Mouse (Mus musculus) liver, embryonic 12.5 days (tissue): ENCODE results near the gene Adcy2. TPM values are rescaled to one million over a fixed set of nuclear protein-coding genes. Genes with fewer than 3 reads are reported as not detected.

Experiments used
- ATAC-seq: fragments of 200-750 bp; cut with Nextera tagmentation; 2 replicates; pipeline ENCODE4 v1.8.0; 2017; ENCODE audit warnings: moderate number of reproducible peaks, mild to moderate bottlenecking, moderate library complexity
- H3K27ac ChIP-seq: fragments of 300-500 bp; sonication (generic); 2 replicates; pipeline ENCODE4 v1.5.1; 2016; ENCODE audit warnings: mild to moderate bottlenecking
- H3K27me3 ChIP-seq: fragments of 300-500 bp; sonication (generic); replicated peaks from 2 replicates; pipeline ENCODE4 v1.6.1; 2016; ENCODE audit warnings: mild to moderate bottlenecking, moderate library complexity
- H3K36me3 ChIP-seq: fragments of 300-500 bp; sonication (generic); 2 replicates; pipeline ENCODE4 v1.6.1; 2016; ENCODE audit warnings: mild to moderate bottlenecking, moderate library complexity
- H3K4me1 ChIP-seq: fragments of 300-500 bp; sonication (generic); 2 replicates; pipeline ENCODE4 v1.6.1; 2016
- H3K4me2 ChIP-seq: fragments of 300-500 bp; sonication (generic); 2 replicates; pipeline ENCODE4 v1.6.1; 2016; ENCODE audit warnings: mild to moderate bottlenecking, moderate library complexity
- H3K4me3 ChIP-seq: fragments of 300-500 bp; sonication (generic); 2 replicates; pipeline ENCODE4 v1.5.1; 2016; ENCODE audit warnings: mild to moderate bottlenecking, moderate library complexity
- H3K9ac ChIP-seq: fragments of 300-500 bp; sonication (generic); 2 replicates; pipeline ENCODE4 v1.6.1; 2016; ENCODE audit warnings: mild to moderate bottlenecking, moderate library complexity
- H3K9me3 ChIP-seq: fragments of 300-500 bp; sonication (generic); replicated peaks from 2 replicates; pipeline ENCODE4 v1.6.1; 2016; ENCODE audit warnings: mild to moderate bottlenecking, moderate library complexity
- WGBS: fragments of 180-500 bp; shearing (Covaris S2); methylation state at CpG from one replicate; pipeline ENCODE4 v1.1.7; 2016; ENCODE audit not compliant: insufficient replicate concordance; 5-methylcytosine and 5-hydroxymethylcytosine counted together
- polyA plus RNA-seq: library from polyadenylated mRNA; unstranded; fragments of >200 nt; fragmentation: Nextera tagmentation; extraction: Ambion mirVana; gene quantifications from 2 replicates; pipeline ENCODE4 v1.2.1, GENCODE M21; 2016

Adcy2 gene
- polyA plus RNA-seq, 1 experiment from 2014 or later, result 0.48 TPM

DNA sequence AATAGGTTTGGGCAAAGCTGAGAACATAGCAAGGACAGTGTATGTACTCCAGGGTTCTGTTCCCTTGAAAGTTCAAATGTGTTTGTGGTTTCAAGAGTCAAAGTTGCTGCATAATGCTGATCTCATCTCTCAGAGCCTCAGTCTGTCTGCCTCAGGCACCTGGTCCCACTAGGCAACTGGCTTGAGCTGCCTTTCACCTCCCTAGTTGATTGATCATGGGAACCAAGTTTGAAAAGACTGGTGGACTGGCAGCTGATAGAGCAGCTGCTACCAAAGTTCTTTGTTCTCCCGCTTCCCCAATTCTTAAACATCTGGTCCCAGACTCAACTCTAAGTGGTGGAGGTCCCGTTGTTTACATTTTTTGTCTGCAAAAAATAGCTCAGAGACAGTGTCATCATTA, 56.6 kb downstream of the Adcy2 start:
- ATAC-seq, result no peak
- no peak overlapping the region for H3K9ac ChIP-seq
- WGBS, result 39% methylated on average over 2 of the region's 2 CpGs
- no peaks in the 10 kb centered on the region for H3K27me3 ChIP-seq
- no peaks in the 10 kb centered on the region for H3K4me1 ChIP-seq
- H3K27ac ChIP-seq, result no peak overlapping the region
- no peaks in the 10 kb centered on the region for H3K9me3 ChIP-seq
- H3K36me3 ChIP-seq, result no peaks in the 10 kb centered on the region
- H3K4me2 ChIP-seq, result no peak overlapping the region
- H3K4me3 ChIP-seq, result no peak overlapping the region

DNA sequence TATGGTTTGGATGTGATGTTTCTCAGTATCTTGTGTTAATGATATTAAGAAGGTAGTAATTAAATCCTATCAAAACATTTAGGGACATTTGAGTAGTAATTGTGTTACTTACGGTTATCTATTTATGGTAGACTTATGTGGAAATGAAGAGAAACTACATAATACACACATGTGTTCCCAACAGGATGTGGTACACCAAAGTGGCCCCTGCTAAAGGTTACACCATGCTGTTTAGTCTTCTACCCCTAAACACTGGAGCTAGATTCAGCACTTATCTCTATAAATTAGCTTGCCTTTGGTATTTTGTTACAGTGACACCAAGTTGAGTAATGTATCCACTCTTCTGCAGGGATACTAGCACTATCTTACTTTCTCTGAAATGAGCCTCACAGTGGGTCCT, 57.9 kb downstream of the Adcy2 start:
- no peaks in the 10 kb centered on the region for H3K27me3 ChIP-seq
- no peaks in the 10 kb centered on the region for H3K9me3 ChIP-seq
- 63% methylated on average over 1 of the region's 1 CpGs for WGBS
- no peak overlapping the region for H3K27ac ChIP-seq
- H3K4me2 ChIP-seq, result no peak overlapping the region
- H3K4me1 ChIP-seq, result no peaks in the 10 kb centered on the region
- no peak for ATAC-seq
- H3K9ac ChIP-seq, result no peak overlapping the region
- H3K36me3 ChIP-seq, result no peaks in the 10 kb centered on the region
- no peak overlapping the region for H3K4me3 ChIP-seq

DNA sequence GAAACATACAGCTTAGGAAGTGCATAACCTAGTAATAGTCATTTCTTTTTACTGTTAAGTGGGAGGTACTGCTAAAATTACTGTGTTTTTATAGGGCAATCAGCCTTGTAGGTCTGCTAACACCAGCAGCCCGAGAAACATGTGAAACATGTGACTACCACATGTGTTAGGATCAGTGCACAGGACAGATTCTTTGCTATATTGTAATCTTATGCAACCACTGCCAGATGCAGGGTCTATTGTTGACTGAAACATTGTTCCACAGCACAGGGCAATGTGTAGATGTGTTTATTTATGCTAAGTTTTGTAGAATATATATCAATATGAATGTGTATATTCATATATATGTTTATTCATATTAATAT, 67.1 kb downstream of the Adcy2 start:
- no peaks in the 10 kb centered on the region for H3K36me3 ChIP-seq
- no peaks in the 10 kb centered on the region for H3K27me3 ChIP-seq
- H3K27ac ChIP-seq, result no peak overlapping the region
- no peaks in the 10 kb centered on the region for H3K9me3 ChIP-seq
- no peak overlapping the region for H3K9ac ChIP-seq
- ATAC-seq, result no peak
- no peaks in the 10 kb centered on the region for H3K4me1 ChIP-seq
- 38% methylated on average over 1 of the region's 1 CpGs for WGBS
- H3K4me2 ChIP-seq, result no peak overlapping the region
- no peak overlapping the region for H3K4me3 ChIP-seq

DNA sequence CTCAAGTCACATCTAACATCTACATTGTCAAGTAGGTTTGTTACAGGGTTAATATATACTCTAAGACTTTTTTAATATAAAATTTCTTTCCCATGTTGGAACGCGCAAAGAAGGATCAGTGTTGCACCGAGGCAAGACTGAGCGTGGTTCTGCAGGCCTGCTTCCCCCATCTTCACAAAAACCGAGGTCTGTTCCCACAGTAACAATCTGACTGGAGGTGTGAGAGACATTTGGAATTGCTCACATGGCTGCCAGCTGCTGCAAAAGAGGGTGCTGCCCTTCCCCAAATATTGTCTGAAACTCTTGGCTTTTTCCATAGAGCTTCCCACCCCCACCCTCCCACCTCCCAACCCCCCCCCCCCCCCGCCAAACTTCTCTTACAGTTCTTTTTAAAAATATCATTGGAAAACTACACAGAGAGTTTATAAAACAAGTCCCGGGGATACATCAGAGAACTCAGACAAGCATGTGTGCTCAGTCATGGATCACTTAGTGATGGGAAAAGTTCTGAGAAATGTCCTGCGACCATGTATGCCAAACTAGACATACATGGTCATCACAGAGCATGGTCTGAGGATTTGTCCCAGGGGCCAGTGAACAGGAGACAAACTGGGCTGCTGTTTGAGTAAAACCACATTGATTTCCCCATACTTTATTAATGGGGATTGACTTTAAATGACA, 67.6 kb downstream of the Adcy2 start:
- H3K27me3 ChIP-seq, result no peaks in the 10 kb centered on the region
- WGBS, result 69% methylated on average over 8 of the region's 8 CpGs
- H3K4me3 ChIP-seq, result no peak overlapping the region
- H3K9ac ChIP-seq, result no peak overlapping the region
- ATAC-seq, result no peak
- no peak overlapping the region for H3K4me2 ChIP-seq
- no peaks in the 10 kb centered on the region for H3K36me3 ChIP-seq
- H3K9me3 ChIP-seq, result no peaks in the 10 kb centered on the region
- no peaks in the 10 kb centered on the region for H3K4me1 ChIP-seq
- H3K27ac ChIP-seq, result no peak overlapping the region

DNA sequence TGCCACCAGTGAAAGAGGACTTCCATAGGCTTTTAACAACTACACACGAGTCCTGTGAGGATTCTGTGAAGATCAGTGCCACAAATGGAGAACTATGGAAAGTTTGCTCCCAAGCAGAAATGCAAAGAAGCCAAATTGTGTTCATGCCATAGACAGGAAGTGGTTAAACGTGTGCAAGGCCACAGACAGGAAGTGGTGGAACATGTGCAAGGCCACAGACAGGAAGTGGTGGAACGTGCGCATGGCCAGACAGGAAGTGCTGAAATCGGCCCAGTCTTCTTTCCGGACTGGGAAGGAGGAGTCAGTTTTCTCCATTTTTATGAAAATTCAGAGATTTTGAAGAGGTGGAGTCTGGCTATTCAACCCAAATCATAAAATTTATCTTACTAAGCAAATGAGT, 70.9 kb downstream of the Adcy2 start:
- ATAC-seq, result no peak
- Histone ChIP-seq H3K36me3 (no peaks in the 10 kb centered on the region), H3K27me3 (no peaks in the 10 kb centered on the region), H3K4me1 (no peaks in the 10 kb centered on the region), H3K4me3 (no peak overlapping the region), H3K4me2 (no peak overlapping the region), H3K9ac (no peak overlapping the region), H3K9me3 (no peaks in the 10 kb centered on the region; the same call in 1 of the 2 replicates), H3K27ac (no peak overlapping the region)
- 22% methylated on average over 6 of the region's 6 CpGs for WGBS

DNA sequence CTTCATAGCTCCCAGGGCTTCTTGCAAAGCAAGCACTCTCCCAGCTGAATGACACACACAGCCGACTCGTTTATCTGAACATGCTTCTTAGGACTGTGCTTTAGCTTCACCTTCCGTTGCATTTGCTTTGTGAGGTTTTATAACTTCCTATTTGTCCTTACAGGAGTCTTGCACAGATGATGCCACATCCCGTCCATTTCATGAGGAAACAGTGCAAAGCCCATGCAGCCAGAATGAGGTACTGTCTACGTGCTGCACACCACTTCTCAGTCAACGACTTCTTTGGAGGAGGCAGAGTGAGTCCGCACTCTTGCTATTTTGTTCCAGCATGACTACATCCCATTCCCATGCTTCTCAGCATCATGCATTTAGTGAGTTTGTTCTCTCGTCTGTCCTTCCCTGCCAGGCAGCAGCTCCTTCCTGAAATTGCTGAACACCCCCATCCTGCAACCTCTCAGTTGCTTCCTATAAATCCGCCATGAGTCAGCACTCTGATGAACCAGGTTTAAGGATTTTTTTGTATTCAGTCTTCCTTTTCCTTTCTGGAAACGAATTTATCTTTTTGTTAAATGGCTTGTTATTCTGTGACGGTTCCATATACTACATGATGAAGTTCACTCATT, 85.6 kb downstream of the Adcy2 start:
- H3K27me3 ChIP-seq, result no peaks in the 10 kb centered on the region
- H3K4me3 ChIP-seq, result no peak overlapping the region
- no peaks in the 10 kb centered on the region for H3K36me3 ChIP-seq
- H3K9me3 ChIP-seq, result no peaks in the 10 kb centered on the region
- no peak overlapping the region for H3K27ac ChIP-seq
- ATAC-seq, result no peak
- H3K4me2 ChIP-seq, result no peak overlapping the region
- 58% methylated on average over 11 of the region's 11 CpGs for WGBS
- H3K4me1 ChIP-seq, result no peaks in the 10 kb centered on the region
- H3K9ac ChIP-seq, result no peak overlapping the region

DNA sequence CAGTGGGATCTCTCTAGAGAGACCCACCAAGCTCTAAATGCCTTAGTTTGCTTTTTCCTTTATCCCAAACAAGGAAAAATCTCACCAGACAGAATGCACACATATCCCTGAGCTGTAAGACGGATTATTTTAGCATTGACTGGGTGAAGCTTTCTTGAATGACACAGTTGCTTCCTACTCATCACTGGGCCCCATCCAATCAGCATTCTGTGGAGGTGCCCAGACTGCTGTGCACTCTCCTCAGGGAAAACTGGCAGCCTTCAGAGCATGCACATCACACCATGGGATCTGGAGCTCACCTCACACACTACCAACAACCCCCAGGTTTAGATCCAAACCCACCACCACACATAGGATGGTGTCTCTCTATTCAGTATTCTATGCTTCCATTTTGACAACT, 92.7 kb downstream of the Adcy2 start:
- Histone ChIP-seq H3K4me1 (no peaks in the 10 kb centered on the region), H3K4me3 (no peak overlapping the region), H3K4me2 (no peak overlapping the region), H3K9me3 (no peaks in the 10 kb centered on the region), H3K9ac (no peak overlapping the region), H3K36me3 (no peaks in the 10 kb centered on the region), H3K27me3 (no peaks in the 10 kb centered on the region), H3K27ac (no peak overlapping the region)
- no peak for ATAC-seq
- 35% methylated on average over 1 of the region's 1 CpGs for WGBS

DNA sequence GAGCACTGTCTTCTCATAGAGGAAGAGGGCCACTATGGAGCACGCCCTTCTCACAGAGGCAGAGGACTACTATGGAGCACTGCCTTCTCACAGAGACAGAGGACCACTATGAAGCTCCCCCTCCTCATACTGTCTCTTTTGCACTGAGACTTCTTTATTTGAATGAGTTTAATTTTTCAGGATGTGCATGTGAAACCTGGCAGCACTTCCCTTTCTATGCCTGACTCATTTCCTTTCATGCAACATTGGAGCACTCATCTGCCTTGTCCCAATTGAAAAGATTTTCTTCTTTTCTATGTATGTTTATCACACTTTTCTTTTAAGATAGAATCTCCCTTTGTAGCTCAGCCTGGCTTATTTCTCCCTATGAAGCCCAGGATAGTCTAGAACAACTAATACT, 96.6 kb downstream of the Adcy2 start:
- Histone ChIP-seq H3K4me1 (no peaks in the 10 kb centered on the region), H3K9me3 (no peaks in the 10 kb centered on the region), H3K36me3 (no peaks in the 10 kb centered on the region), H3K9ac (no peak overlapping the region), H3K27ac (no peak overlapping the region), H3K4me2 (no peak overlapping the region), H3K4me3 (no peak overlapping the region), H3K27me3 (no peaks in the 10 kb centered on the region)
- 36% methylated on average over 1 of the region's 1 CpGs for WGBS
- ATAC-seq, result no peak

DNA sequence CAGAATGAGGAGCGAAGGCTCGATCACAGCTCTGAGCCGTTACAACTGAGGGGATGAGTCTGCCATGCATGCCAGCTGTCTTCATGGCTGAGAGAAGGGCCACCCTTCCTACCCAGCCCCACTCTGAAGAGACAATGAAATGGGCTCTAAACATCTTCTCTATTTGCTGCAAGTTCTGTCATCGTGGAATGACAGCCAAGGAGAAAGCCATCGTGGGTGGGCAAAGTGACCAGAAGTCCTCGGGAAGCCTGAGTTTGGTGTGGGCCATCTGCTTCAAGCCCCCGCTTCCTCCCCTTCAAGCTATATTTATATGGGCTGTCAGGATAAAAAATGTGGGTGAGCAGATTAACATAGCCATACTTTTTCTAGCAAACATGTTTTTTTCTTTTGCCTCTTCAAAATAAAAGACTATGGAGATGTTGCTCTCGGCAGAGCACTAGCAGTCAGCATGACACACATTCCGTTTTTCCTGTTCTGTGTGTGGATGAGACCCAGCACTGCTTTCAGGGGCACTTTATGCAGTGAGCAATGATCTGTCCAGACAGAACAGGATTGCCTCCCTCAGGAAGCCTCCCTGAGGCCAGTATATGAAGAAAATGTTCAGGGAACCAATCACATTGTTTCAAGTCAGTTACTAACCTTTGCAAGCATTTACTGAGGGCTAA, 109.3 kb downstream of the Adcy2 start:
- no peaks in the 10 kb centered on the region for H3K27me3 ChIP-seq
- H3K27ac ChIP-seq, result no peak overlapping the region
- H3K9ac ChIP-seq, result no peak overlapping the region
- no peak overlapping the region for H3K4me3 ChIP-seq
- H3K4me1 ChIP-seq, result no peaks in the 10 kb centered on the region
- no peak overlapping the region for H3K4me2 ChIP-seq
- H3K36me3 ChIP-seq, result no peaks in the 10 kb centered on the region
- H3K9me3 ChIP-seq, result peaks cover 5% of the 10 kb centered on the region; the same call in 1 of the 2 replicates
- 70% methylated on average over 9 of the region's 9 CpGs for WGBS
- no peak for ATAC-seq

DNA sequence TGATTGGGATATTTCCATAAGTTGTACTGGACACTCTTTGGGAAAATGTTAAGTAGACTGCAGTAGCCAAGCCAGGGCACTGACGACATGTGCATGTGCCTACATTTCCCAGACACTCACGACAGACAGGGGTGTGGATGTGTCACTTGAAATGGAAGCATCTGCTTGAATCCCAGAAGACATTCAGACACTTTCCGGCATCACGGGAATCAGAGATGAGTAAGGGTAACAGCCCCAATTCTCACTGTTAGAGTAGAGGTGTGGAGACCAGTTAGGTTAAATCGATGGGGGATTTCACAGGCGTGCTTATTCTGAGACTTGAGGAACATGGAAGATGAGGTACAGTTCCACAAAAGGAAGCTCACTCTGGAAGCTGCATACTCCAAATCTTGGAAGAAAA, 130.6 kb downstream of the Adcy2 start:
- no peaks in the 10 kb centered on the region for H3K36me3 ChIP-seq
- no peak overlapping the region for H3K4me3 ChIP-seq
- no peaks in the 10 kb centered on the region for H3K27me3 ChIP-seq
- no peak overlapping the region for H3K27ac ChIP-seq
- H3K4me2 ChIP-seq, result no peak overlapping the region
- H3K9ac ChIP-seq, result no peak overlapping the region
- 76% methylated on average over 6 of the region's 6 CpGs for WGBS
- no peak for ATAC-seq
- H3K4me1 ChIP-seq, result no peaks in the 10 kb centered on the region
- 0 out of 2 replicates have a peak, but pooled peaks cover 4% of the 10 kb centered on the region for H3K9me3 ChIP-seq

DNA sequence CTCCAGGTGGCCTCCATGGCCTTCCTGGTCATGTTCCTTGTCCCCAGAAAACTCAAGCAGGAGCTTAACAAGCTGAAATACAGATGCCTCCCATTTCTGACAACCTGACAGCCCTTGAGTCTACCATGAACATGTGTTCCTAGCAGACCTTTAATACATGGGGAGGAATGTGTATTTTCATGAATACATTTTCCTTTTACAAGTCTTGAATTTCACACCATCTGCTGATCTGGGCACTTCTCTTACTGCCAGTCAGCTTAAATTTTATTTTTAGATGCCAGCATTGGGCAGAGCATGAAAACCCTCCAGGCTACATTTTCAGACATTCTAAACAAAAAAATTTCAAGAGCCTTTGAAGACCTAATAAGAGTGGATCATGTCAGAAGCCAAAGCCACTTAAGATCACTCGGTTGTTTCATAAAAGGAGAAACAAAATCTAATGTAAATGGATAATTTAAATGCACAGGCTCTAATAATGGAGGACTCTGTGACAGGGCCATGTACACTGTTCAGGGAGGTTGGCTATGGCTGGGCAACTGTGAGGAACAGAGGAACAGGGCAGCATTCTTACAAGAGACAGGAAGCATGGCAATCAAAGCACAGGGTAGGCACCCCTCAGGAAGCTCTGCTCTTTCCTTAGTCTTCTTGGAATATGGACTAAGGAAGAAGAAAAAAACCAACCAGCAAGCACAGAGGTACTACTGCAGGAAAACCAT, 131.2 kb downstream of the Adcy2 start:
- WGBS, result 49% methylated on average over 1 of the region's 1 CpGs
- no peak overlapping the region for H3K4me2 ChIP-seq
- no peaks in the 10 kb centered on the region for H3K4me1 ChIP-seq
- no peak overlapping the region for H3K4me3 ChIP-seq
- no peaks in the 10 kb centered on the region for H3K36me3 ChIP-seq
- no peak for ATAC-seq
- H3K27ac ChIP-seq, result no peak overlapping the region
- no peak overlapping the region for H3K9ac ChIP-seq
- H3K27me3 ChIP-seq, result no peaks in the 10 kb centered on the region
- 0 out of 2 replicates have a peak, but pooled peaks cover 4% of the 10 kb centered on the region for H3K9me3 ChIP-seq

DNA sequence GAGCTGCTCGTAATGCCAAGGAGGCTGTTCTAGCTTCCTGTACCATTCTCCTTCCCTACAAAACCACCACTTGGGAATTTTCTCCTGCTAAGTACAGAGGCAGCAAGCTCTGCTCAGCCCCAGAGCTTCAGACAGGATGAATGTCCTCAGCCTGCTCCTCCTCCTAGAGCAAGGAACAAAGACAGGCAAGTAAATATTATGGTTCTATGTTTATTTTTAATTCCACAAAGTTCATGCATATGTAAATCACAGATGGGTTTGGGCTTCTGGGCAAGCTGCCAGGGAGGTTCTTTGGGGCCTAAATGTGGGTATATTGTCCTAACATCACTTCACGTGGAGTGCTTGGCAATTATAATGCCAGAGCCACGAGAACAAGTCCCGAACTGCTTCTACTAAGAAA, 139.3 kb downstream of the Adcy2 start:
- H3K9ac ChIP-seq, result no peak overlapping the region
- ATAC-seq, result no peak
- no peak overlapping the region for H3K4me2 ChIP-seq
- no peak overlapping the region for H3K27ac ChIP-seq
- H3K27me3 ChIP-seq, result no peaks in the 10 kb centered on the region
- 65% methylated on average over 4 of the region's 4 CpGs for WGBS
- H3K4me1 ChIP-seq, result no peaks in the 10 kb centered on the region
- no peaks in the 10 kb centered on the region for H3K9me3 ChIP-seq
- H3K4me3 ChIP-seq, result no peak overlapping the region
- H3K36me3 ChIP-seq, result no peaks in the 10 kb centered on the region
